Mouse (Mus musculus) heart, embryonic 13.5 days (tissue): ENCODE data around the gene Spn. TPM values are rescaled to one million over a fixed set of nuclear protein-coding genes. Genes with fewer than 3 reads are reported as not detected.
"Not testable (repeated sequence)": the region's sequence is repeated elsewhere in the genome, so short reads cannot be mapped to it uniquely, and the experiment has no call there.

Experiments used
- ATAC-seq: fragments of 200-750 bp; cut with Nextera tagmentation; 2 replicates; pipeline ENCODE4 v1.8.0; 2017; ENCODE audit warnings: moderate TSS enrichment; ENCODE audit not compliant: insufficient number of reproducible peaks, low FRiP score, low TSS enrichment; ENCODE audit errors: extremely low read depth
- H3K27ac ChIP-seq: fragments of 300-500 bp; sonication (generic); replicated peaks from 2 replicates; pipeline ENCODE4 v1.5.1; 2015; ENCODE audit warnings: moderate library complexity, mild to moderate bottlenecking, inconsistent platforms
- H3K27me3 ChIP-seq: fragments of 300-500 bp; sonication (generic); replicated peaks from 2 replicates; pipeline ENCODE4 v1.6.1; 2015; ENCODE audit warnings: mild to moderate bottlenecking, inconsistent platforms
- H3K36me3 ChIP-seq: fragments of 300-500 bp; sonication (generic); 2 replicates; pipeline ENCODE4 v1.6.1; 2015; ENCODE audit warnings: mild to moderate bottlenecking, inconsistent platforms
- H3K4me1 ChIP-seq: fragments of 300-500 bp; sonication (generic); 2 replicates; pipeline ENCODE4 v1.6.1; 2015; ENCODE audit warnings: inconsistent platforms
- H3K4me2 ChIP-seq: fragments of 300-500 bp; sonication (generic); 2 replicates; pipeline ENCODE4 v1.6.1; 2015; ENCODE audit warnings: inconsistent platforms, mild to moderate bottlenecking, moderate library complexity
- H3K4me3 ChIP-seq: fragments of 300-500 bp; sonication (generic); 2 replicates; pipeline ENCODE4 v1.5.1; 2015; ENCODE audit warnings: moderate library complexity, mild to moderate bottlenecking, inconsistent platforms
- H3K9ac ChIP-seq: fragments of 300-500 bp; sonication (generic); 2 replicates; pipeline ENCODE4 v1.6.1; 2015; ENCODE audit warnings: inconsistent platforms, mild to moderate bottlenecking, moderate library complexity
- H3K9me3 ChIP-seq: fragments of 300-500 bp; sonication (generic); 2 replicates; pipeline ENCODE4 v1.6.1; 2016; ENCODE audit warnings: inconsistent platforms
- WGBS: fragments of 180-500 bp; shearing (Covaris S2); methylation state at CpG from one replicate; pipeline ENCODE4 v1.1.7; 2015; ENCODE audit warnings: mixed read lengths; 5-methylcytosine and 5-hydroxymethylcytosine counted together
- polyA plus RNA-seq: library from polyadenylated mRNA; unstranded; fragments of >200 nt; fragmentation: Nextera tagmentation; extraction: Ambion mirVana; gene quantifications from 2 replicates; pipeline ENCODE4 v1.2.1, GENCODE M21; 2015

The Spn gene
- polyA plus RNA-seq: 0.13 and 0.36 TPM in 2 replicates

DNA sequence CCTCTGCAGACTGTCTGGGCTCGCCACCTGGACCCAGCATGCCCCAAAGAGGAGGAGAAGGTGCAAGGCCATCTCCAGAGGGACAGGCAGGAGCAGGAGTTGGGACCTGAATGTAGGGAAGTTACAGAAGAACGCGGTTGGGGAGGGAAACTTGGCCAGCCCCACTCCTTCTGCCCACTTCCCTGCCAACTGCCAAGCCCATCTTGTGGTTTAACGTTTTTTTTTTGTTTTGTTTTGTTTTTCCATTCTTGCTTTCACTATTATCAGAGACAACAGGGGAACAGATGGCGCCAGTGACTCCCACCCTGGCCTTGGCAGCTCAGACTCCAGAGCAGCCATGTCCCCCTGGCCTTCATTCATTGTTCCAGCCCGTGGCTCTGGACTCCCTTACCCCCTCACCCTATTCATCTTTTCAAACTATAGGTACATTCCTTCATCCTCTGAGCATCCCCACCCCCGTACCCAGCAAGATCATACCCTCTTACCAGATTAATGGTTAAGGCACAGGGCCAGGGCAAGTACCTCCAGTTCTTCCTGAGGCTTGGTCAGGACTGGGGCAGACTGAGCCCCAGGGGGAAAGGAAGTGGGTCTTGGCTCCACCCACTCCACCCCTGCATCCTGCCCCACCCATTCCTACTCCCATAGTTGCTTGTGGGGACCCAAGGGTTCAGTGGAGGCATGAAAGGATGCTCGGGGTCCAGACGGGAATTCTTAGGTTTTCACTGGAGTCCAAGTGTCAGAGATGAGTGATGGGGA lies at the start of gene Spn:
Gene Spn, minus strand, starts transcription at position 562 of the 756 bp plus-strand sequence.
- Histone ChIP-seq H3K9ac (no peak within 1 kb of the TSS), H3K4me1 (peaks cover 5% of the 10 kb centered on the region; the same call in 1 of the 2 replicates), H3K4me3 (no peak within 1 kb of the TSS), H3K9me3 (no peaks in the 10 kb centered on the region), H3K36me3 (no peaks in the 10 kb centered on the region), H3K27ac (no peak within 1 kb of the TSS), H3K4me2 (no peak within 1 kb of the TSS; the same call in 1 of the 2 replicates), H3K27me3 (no peaks in the 10 kb centered on the region; the same call in 1 of the 2 replicates)
- ATAC-seq: no peak
- WGBS: 56% methylated on average over 9 of the region's 9 CpGs

DNA sequence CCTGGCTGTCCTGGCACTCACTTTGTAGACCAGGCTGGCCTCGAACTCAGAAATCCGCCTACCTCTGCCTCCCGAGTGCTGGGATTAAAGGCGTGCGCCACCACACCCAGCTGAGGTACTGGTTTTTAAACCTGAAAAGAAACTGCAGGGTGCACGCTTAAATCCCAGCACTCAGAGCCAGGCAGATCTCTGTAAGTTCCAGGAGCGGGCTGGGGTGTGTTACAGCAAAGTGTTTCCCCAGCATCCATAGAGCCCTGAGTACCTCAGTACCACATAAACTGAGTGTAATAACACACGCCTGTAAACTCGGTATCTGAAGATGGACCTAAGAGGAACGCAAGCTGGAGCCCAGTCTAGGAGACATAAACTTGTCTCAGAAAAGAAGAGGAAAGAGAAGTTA lies 49.7 kb upstream of the Spn start:
- H3K27me3 ChIP-seq: no peaks in the 10 kb centered on the region
- no peaks in the 10 kb centered on the region for H3K9me3 ChIP-seq
- peaks cover 14% of the 10 kb centered on the region for H3K36me3 ChIP-seq
- no peak overlapping the region for H3K4me3 ChIP-seq
- no peaks in the 10 kb centered on the region for H3K4me1 ChIP-seq
- H3K9ac ChIP-seq: no peak overlapping the region
- ATAC-seq: no peak
- no peak overlapping the region for H3K27ac ChIP-seq
- 64% methylated on average over 10 of the region's 10 CpGs for WGBS
- H3K4me2 ChIP-seq: no peak overlapping the region

DNA sequence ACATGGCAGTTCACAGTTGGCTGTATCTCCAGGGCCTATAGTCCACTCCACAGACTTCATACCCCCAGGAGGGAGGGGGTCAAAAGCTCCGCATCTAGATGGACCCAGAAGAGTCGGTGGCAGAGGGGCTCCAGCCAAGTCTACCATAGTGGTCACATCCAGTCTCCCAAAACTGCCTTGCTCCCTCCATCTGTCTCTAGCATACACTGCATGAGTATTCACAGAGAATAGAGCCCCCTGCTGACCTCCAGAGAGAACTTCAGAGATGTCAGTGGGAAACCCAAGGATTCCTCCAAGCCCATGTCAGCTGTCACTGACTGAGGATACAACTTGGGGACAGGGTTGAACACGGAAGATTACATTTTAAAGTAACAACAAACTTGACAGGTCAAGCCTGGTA lies 48.0 kb upstream of the Spn start:
- H3K27ac ChIP-seq: no peak overlapping the region
- no peak overlapping the region for H3K4me2 ChIP-seq
- no peaks in the 10 kb centered on the region for H3K9me3 ChIP-seq
- no peak for ATAC-seq
- no peak overlapping the region for H3K4me3 ChIP-seq
- no peaks in the 10 kb centered on the region for H3K4me1 ChIP-seq
- no peaks in the 10 kb centered on the region for H3K36me3 ChIP-seq
- no peak overlapping the region for H3K9ac ChIP-seq
- no peaks in the 10 kb centered on the region for H3K27me3 ChIP-seq
- 55% methylated on average over 3 of the region's 3 CpGs for WGBS

DNA sequence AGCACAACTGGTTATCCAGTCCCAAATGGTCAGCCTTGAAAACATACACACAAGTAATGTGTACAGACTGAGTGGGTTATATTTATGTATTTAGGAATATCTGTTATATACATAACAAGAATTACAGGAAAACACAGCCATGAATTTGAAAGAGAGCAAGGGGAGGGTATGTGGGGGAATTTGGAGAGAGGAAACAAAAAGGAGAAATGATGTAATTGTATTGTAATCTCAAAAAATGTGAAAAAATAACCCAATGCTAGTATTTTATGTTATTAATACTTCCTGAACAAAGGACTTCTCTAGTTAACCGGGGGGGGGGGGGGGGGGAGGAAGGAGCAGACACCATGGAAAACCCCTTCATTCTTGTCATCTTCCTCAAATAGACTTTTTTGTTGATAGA lies 47.1 kb upstream of the Spn start:
- H3K27me3 ChIP-seq: no peaks in the 10 kb centered on the region
- no peak overlapping the region for H3K4me3 ChIP-seq
- H3K9me3 ChIP-seq: no peaks in the 10 kb centered on the region
- WGBS: 22% methylated on average over 1 of the region's 1 CpGs
- H3K4me2 ChIP-seq: no peak overlapping the region
- no peaks in the 10 kb centered on the region for H3K4me1 ChIP-seq
- no peaks in the 10 kb centered on the region for H3K36me3 ChIP-seq
- H3K9ac ChIP-seq: no peak overlapping the region
- no peak for ATAC-seq
- H3K27ac ChIP-seq: no peak overlapping the region

DNA sequence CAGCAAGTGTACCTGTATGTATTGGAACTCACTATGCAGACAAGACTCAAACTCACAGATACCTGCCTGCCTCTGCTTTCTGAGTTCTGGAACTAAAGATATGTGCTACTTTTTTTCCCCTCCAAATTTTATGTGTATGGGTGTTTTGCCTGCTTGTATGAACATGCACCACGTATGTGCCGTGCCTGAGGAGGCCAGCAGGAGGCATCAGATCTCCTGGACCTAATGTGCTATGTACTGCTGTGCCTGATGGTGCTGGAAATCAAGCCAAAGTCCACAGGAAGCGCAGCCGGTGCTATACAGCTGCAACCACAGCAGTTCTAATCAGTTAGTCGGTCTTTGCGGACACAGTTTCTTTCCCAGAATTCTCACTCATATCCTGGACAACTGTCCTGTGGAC lies 46.2 kb upstream of the Spn start:
- Histone ChIP-seq H3K9me3 (no peaks in the 10 kb centered on the region), H3K4me3 (no peak overlapping the region), H3K36me3 (no peaks in the 10 kb centered on the region), H3K4me1 (no peaks in the 10 kb centered on the region), H3K9ac (no peak overlapping the region), H3K4me2 (no peak overlapping the region), H3K27me3 (no peaks in the 10 kb centered on the region), H3K27ac (no peak overlapping the region)
- no peak for ATAC-seq
- WGBS: 64% methylated on average over 6 of the region's 6 CpGs

DNA sequence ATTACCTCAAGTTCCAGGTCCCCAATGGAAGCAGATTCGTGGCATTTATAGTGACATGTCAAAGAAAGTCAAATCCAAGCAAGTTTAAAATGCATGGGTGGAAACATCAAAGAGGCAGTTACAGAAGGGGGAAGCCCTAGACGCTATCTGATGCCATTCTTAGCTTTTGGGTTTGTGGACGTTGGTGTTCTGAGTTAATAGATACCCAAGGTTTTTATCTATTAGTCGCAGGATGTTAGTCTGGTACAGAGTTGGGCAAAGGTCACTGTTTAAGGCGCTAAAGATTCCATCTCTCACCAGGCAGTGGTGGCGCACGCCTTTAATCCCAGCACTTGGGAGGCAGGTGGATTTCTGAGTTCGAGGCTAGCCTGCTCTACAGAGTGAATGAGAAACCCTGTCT lies 45.7 kb upstream of the Spn start:
- H3K27ac ChIP-seq: no peak overlapping the region
- no peak overlapping the region for H3K4me2 ChIP-seq
- H3K4me1 ChIP-seq: no peaks in the 10 kb centered on the region
- H3K27me3 ChIP-seq: no peaks in the 10 kb centered on the region
- H3K36me3 ChIP-seq: no peaks in the 10 kb centered on the region
- WGBS: 63% methylated on average over 8 of the region's 8 CpGs
- H3K9me3 ChIP-seq: no peaks in the 10 kb centered on the region
- no peak overlapping the region for H3K9ac ChIP-seq
- no peak overlapping the region for H3K4me3 ChIP-seq
- ATAC-seq: no peak

DNA sequence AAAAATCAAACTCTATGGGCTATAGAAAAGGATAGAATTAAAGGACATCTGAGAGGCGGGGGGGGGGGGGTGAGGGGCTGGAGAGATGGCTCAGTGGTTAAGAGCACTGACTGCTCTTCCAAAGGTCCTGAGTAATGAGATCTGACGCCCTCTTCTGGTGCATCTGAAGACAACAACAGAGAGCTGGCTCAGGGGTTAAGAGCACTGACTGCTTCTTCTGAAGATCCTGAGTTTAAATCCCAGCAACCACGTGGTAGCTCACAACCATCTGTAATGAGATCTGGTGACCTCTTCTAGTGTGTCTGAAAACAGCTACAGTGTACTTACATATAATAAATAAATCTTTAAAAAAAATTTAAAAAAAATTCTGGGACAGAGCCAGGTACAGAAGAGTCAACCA lies 44.1 kb upstream of the Spn start:
- 30% methylated on average over 3 of the region's 3 CpGs for WGBS

DNA sequence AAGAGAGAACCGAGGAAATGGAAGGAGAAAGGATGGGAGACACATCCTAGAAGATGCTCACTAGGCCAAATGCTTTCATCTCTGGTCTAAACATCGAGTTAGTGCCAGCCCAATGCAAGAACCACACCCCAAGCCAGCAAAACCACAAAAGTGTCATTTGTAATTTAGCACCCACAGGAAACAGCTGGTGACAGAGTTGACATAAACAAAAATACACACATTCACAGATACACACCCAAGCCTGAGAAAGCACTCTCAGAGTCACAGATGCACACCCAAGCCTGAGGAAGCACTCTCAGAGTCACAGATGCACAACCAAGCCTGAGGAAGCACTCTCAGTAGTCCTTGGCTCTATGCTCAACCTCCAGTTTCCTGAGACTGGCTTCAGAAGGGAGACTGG lies 43.2 kb upstream of the Spn start:
- 55% methylated on average over 2 of the region's 2 CpGs for WGBS
- H3K4me3 ChIP-seq: no peak overlapping the region

More for the DNA sequence above, 44.1 kb upstream of the Spn start:
- not testable (repeated sequence) for H3K4me3 ChIP-seq, ATAC-seq, H3K36me3 ChIP-seq, H3K9me3 ChIP-seq, H3K9ac ChIP-seq, H3K27me3 ChIP-seq, H3K4me1 ChIP-seq, H3K27ac ChIP-seq, H3K4me2 ChIP-seq

DNA sequence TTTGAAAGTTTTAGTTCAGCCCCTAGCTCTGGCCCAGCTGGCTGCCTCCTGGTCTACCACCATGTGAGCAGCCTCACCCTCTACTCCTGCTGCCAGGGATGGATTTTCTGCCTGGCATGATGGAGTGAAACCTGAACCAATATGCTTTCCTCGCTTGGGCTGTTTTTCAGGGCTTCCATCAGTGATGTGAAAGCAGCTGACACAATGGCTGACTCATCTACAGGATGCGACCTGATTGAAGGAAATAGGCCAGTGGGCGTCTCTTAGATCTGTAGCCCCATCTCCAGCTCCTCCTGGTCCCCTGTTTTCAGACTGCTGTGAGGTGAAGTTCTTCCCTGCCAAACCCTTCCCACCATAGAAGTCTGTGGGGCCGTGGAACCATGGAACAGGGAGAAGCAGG lies 39.3 kb upstream of the Spn start:
- WGBS: 64% methylated on average over 4 of the region's 4 CpGs
- Histone ChIP-seq H3K9ac (no peak overlapping the region), H3K4me3 (no peak overlapping the region), H3K9me3 (peaks cover 12% of the 10 kb centered on the region; the same call in 1 of the 2 replicates), H3K4me1 (no peaks in the 10 kb centered on the region), H3K27ac (no peak overlapping the region), H3K4me2 (no peak overlapping the region), H3K36me3 (no peaks in the 10 kb centered on the region), H3K27me3 (no peaks in the 10 kb centered on the region)
- no peak for ATAC-seq

More for the DNA sequence above, 43.2 kb upstream of the Spn start:
- no peak overlapping the region for H3K27ac ChIP-seq
- no peaks in the 10 kb centered on the region for H3K27me3 ChIP-seq
- no peaks in the 10 kb centered on the region for H3K36me3 ChIP-seq
- no peaks in the 10 kb centered on the region for H3K4me1 ChIP-seq
- H3K9ac ChIP-seq: no peak overlapping the region
- no peaks in the 10 kb centered on the region for H3K9me3 ChIP-seq
- no peak overlapping the region for H3K4me2 ChIP-seq
- ATAC-seq: no peak

DNA sequence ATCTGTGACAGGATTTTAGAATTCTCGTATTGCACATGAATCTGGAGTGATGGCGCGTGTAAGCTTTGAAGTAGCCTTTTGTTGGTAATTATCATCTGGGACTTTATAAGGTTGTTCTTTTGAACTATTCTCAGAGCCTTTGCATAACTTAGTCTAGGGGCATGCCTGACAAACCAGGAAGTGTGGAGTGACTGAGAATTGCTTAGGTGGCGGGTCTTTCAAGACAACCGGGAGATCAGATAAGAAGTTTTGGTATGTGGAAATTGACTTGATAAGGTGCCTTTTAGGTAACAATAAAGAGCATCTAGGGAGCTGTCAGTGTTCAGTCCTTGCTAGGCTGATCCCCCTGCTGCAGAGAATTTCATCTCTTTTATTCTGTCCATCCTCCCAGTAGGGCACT lies 28.9 kb upstream of the Spn start:
- Histone ChIP-seq H3K27ac (no peak overlapping the region), H3K4me1 (no peaks in the 10 kb centered on the region), H3K36me3 (no peaks in the 10 kb centered on the region), H3K4me3 (no peak overlapping the region), H3K9ac (no peak overlapping the region), H3K27me3 (0 out of 2 replicates have a peak, but pooled peaks cover 3% of the 10 kb centered on the region), H3K9me3 (no peaks in the 10 kb centered on the region), H3K4me2 (no peak overlapping the region)
- no peak for ATAC-seq
- 76% methylated on average over 5 of the region's 5 CpGs for WGBS

DNA sequence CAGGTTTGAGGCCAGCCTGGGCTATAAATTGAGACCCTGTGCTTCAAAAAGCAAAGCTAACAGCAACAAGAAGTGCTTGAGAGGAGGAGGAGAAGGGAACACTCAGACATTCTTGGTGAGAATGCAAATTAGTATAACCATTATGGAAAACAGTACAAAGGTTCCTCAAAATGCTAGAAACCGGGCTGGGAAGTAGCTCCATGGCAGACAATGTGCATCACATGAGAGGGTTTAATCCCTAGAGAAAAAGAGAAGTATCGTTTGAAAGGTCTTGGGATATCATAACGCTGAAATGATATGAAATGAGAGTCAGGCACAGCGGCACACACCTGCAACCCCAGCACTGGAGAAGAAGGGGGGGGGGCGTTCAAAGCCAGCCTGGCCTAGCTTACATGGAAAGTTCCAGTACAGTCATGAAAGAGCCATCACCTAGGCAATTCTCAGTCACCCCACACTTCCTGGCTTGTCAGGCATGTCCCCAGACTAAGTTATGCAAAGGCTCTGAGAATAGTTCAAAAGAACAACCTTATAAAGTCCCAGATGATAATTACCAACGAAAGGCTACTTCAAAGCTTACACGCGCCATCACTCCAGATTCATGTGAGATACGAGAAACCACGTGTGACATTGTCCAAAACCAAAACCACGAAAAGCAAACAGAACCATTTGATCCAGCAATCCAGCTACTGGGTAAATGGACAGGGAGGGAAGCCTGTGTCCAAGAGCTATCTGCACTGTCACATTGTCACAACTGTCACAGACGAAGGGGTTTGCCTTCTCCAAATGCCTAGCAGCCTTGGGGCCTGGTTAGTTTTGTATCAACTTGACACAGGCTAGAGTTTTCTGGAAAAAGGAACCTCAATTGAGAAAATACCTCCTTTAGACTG lies 28.2 kb upstream of the Spn start:
- H3K4me3 ChIP-seq: no peak overlapping the region
- no peaks in the 10 kb centered on the region for H3K36me3 ChIP-seq
- 77% methylated on average over 12 of the region's 12 CpGs for WGBS
- H3K4me2 ChIP-seq: no peak overlapping the region
- H3K4me1 ChIP-seq: no peaks in the 10 kb centered on the region
- no peak overlapping the region for H3K9ac ChIP-seq
- no peak for ATAC-seq
- 0 out of 2 replicates have a peak, but pooled peaks cover 3% of the 10 kb centered on the region for H3K27me3 ChIP-seq
- H3K9me3 ChIP-seq: no peaks in the 10 kb centered on the region
- no peak overlapping the region for H3K27ac ChIP-seq
